Mouse (Mus musculus): ENCODE data around the gene Ipo13. TPM values are rescaled to one million over a fixed set of nuclear protein-coding genes. Genes with fewer than 3 reads are reported as not detected.
A peak's percentile ranks its signal among the peaks of the same experiment; 100 is the strongest.

Ipo13 gene
- total RNA-seq, 2 experiments from 2014 or later: 102 TPM

DNA sequence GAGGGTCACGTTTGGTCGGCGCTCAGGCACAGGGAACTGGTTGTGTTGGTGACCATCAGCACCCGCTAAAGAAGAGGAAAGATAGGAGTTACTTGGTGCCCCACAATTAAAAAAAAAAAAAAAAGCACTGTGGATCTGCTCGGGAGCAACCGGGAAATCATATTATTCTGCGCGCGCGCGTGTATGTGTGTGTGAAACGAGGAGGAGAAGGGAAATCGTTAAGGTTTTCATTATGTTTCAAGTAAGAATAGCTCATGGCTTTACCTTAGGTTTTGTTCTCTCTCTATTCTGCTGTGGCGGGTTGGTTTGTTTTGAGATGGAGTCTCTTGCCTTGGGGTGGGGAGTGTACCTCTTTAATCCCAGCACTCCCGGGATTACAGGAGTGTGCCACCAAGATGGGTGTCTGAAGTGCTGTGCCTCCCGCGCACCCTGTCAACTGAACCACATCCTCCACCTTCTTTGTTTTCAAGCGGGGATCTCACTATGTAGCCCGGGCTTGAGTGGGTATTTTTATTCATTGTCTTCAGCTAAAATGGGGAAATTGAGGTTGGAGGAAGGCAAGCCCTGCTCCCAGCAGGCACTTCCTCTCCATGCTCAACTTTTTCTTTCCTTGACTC is 798 bp upstream of the Ipo13 start:
- no peak for DNase-seq (ENCODE audit: low spot score in 2 of 2)

DNA sequence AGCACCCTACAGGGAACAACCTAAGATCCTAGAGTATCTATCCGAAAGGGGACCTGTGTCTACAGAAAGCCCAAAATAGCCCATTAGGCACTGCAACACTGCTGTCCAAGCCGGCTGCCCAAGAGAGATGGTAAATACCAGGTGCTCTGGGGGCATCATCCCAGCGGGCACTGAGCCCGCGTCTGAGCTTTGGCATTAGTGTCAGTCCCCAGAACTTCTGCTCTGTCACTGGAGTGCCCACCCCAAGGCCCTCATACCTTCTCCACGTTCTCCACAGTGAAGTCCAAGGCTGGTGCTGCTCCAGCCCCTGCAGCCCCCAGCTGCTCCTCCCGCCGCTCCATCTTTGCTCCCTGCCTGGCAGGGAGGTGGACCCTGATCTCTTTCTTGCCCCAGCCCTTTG is 768 bp downstream of the Ipo13 start:
- DNase-seq (ENCODE audit: low spot score in 2 of 2): no peak

DNA sequence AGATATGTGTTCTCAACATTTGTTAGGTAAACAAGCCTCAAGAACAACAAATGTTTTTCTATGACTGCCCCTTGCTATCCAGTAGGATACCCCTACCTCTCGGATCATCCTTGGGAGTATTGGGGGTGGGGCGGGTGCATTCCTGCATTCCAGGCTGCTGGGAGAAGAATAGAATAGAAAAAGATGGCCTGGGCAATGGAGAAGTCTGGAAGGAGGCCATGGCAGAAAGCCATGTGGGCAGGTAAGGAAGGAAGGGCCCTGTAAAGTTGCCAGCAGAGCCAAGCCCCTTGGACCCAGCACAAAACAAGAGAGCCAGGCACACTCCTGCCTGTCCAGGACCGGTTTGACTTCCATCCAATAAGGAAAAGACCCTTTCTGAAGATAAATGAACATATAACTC is 1.4 kb downstream of the Ipo13 start:
- peak in 1 of 2 experiments; percentile 46 for DNase-seq (ENCODE audit: low spot score in 2 of 2)

DNA sequence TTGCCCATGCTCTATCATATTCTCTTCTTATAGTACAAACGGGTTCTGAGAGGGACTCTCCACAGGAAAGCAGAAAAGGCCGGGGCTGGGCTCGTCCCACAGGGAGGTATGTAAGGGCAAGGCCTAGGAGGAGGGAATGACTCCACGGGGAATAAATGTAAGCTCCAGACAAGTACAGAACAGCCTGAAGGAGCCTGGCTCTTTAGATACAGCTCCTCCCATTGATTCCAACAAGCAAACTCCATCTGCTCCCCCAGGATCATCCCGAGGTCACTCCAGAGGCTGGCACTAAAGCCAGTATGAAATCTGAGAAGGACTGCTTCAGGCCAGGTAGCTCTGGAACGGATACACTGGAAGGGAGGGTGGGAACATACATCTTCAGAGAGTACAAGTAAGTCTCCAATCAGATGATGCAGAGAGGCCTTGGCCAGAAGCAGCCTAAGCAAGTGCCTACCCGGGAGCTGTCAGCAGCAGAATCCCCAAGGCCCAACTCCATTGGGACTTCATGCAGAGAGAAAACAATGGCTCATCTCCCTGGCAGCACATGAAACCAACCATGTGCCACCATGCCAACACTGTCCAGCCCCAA is 2.0 kb downstream of the Ipo13 start:
- no peak for DNase-seq (ENCODE audit: low spot score in 2 of 2)

DNA sequence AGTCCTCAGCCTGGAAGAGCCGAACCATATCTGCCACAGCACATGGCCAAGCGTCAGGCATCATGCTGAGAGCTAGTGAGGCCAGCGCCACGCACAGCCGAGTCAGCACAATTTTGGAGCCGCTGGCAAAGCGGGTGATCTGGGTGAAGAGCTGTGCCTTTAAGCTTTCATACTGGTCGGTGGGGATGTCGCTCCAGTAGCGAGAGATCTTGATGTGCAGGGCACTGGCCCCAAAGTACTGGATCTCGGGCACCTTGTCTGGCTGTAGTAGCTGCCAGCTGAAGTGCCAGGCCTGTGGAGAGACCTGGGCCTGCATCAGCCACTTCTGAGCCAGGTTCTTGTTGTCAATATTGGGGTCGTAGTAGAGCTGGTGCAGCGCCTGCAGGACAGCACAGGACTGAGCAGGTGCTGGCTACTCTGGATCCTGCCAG is 2.7 kb downstream of the Ipo13 start:
- no peak for DNase-seq (ENCODE audit: low spot score in 2 of 2)

DNA sequence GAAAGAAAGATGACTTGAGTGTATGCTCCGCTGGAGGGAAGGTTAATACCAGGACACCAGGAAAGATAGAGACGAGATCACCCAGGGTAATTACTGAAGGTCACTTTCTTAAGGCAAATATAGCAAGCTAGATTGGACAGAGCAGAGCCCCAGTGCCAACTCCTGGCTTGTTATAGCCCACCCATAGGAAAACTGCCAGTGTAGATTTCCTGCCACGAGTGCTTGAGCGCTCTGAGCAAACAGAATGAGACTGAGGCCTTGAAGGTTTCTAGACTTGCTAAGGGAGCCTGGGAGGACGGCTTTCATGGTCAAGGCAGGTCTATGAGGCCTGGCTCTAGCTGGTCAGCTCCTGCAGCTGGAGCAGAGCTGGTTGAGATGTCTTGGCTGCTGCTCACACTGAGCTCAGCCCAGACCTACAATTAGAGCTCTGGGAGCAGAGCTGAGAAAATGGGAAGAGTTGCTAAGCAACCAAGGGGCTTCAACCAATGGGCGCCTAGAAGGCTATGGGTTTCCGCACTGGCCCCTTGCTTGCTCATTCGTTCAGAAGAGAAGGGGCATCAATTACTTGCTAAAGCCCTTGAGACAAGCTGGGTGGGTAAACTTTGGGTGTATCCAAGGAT is 5.9 kb downstream of the Ipo13 start:
- no peak for DNase-seq (ENCODE audit: low spot score in 2 of 2)

DNA sequence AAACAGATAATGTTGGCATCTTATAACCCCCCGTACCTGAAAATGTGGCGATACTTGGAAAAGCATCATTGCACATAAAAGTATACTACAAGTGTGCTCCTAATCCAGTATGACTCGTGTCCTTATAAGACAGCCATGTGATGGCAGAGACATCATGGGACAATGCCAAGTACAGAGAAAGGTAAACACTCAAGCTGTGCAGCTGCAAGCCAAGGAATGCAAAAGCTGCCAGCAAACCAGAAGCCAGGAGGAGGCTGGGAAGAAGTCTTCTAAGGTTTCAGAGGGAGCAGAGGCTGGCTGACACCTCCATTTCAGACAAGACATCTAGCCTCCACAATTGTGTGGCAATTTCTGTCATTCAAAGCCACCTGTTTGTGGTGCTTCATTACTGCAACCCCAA is 8.6 kb downstream of the Ipo13 start:
- no peak for DNase-seq (ENCODE audit: low spot score in 2 of 2)

DNA sequence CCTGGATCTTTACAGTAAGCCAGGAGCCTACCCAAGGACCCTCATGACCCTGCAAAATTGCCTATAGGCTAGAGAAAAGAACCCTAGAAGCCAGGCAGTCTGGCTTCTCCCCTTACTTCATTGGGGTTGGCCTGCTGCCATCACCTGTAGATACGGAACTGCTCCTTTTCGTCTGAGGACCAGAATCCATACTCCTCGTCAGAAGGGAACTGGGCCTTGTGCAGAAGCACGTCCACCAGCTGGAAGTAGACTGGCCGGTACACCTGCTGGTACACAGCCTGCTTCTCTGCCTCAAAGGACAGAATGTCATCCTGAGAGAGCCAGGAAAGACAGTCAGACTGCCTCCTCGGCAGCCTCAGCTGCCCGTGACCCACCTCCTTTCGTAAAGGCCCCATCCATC is 10.0 kb downstream of the Ipo13 start:
- DNase-seq (ENCODE audit: low spot score in 2 of 2): no peak

DNA sequence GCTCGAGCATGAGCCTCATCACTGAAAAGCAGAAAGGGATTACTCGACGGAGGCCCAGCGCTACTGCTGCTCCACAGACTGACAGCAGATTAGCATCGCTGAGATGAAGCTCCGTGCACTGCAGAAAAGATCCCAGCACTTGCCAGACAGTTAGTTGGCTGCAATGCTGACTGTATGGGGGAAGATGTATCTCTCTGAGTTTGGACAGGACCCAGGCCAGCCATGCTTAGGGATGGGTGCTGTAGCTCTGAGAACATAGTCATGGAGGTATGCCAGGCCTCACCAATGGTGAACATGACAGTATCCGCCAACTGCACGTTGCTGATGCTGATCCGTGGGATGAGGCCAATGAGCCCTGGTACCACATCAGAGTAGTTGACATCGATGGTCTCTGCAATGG is 10.7 kb downstream of the Ipo13 start:
- DNase-seq (ENCODE audit: low spot score in 2 of 2): no peak

DNA sequence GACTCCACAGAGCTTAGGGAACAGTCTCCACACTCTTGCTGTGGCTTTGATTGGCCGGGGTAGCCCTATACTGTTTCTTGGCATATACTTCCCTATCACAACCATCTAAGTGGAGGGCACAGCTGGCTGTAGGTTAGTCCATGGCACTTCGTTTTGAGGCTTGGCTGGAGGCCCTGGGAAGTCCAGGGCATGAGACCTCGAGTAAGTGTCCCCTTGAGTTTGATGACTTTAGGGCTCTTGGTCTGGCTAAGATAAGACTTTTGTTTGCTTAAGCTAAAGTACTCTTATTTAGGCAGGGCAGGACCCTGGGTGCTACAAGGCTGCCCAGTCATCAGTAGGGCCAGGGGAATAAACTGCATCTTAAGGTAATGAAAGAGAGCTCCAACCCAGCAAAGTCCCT is 16.7 kb downstream of the Ipo13 start:
- DNase-seq (ENCODE audit: low spot score in 2 of 2): no peak

DNA sequence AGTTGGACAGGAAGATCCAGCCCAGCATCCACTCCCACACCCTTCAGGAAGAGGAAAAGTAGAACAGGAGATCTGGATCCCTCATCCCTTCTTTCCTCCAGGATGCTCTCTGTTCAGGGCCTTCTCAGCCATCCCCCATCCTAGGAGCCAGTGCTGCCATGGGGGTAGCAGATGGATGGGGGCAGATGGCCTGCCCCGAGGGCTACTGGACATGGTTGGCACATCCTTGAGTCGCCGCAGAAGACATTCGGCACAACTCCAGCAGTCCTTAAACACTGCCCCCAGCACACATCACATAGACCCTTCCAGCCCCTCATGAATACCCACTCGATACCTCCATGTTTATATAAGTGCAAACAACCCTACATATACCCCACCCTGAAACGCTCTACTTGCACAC is 18.8 kb downstream of the Ipo13 start:
- DNase-seq (ENCODE audit: low spot score in 2 of 2): no peak

DNA sequence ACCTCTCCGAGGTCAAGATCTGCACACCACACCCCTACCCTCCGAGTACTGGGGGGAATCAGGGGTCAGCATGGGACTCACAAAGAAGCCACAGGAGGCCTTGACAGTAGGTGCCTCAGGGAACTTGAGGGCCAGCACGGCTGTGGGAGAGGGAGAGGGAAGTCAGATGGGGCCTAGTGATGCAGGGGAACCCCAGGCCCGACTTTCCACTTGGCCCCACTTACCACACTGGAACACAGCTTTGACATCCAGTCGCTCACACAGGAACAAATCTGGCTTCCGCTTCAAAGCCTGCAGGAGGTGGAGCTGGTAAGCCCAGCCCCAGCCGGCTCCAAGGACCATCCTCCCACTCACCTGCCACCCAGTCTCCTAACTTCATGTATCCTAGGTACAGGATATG is 19.5 kb downstream of the Ipo13 start:
- no peak for DNase-seq (ENCODE audit: low spot score in 2 of 2)

DNA sequence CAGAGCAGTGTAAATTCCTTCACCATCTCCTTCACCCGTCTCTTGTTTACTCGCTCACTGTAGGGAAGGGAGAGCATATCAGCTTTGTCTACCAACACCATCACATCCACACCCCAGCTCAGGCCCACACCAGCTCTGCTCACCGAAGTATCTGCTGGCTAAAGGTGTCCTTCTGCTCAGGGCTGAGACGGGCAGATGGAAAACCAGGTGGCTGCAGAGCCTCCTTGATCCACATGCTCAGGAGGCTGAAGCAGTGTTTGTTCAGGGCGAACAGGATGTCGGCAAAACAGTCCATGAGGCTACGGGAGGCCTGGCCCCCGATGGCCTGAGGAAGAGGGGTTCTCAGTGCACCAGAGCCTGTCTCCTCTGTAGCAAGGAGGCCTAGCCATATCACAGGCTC is 20.2 kb downstream of the Ipo13 start:
- DNase-seq (ENCODE audit: low spot score in 2 of 2): no peak

DNA sequence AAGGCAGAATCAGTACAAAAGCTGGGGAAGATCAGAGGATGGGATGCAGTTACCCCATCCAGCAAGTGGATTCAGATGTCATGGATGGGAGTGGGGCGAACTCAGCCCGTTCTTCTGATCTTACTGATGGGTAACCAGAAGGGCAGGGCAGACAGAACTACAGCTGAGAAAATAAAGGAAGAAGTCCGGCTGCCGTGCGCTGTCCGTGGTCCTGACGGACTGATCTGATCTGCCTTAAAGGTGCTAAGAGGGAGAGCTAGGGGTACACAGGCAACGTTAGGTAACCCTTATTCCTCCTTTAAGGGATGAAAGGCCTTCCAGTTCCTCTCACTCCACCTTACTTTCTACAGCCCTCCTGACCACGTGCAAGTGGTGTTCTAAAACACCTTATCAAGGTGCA is 21.4 kb downstream of the Ipo13 start:
- DNase-seq (ENCODE audit: low spot score in 2 of 2): no peak

DNA sequence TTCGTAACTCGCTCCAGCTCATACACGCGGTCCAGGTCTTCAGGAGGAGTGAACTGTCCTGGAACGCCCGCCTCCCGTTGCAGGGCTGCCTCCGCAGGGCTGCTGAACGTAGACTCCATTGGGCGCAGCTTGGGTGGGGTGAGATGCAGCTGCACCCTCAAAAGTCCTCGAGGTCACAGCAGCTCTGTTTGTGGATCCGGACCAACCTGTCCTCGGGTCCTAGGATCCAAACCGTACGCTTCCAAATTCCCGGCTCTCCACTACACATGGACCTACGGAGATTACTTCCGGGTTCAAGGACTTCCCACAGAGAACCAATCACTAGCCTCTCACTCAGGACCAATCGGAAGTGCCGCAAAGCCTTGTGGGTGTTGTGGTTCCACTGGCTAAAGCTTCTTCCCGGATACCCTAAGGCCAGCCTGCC is 23.0 kb downstream of the Ipo13 start, which contains the start of gene Dph2:
Dph2 (minus strand) TSS at position 295 of the 424 bp plus-strand sequence.
- DNase-seq (ENCODE audit: low spot score in 2 of 2): peak; percentile 66 to 75

DNA sequence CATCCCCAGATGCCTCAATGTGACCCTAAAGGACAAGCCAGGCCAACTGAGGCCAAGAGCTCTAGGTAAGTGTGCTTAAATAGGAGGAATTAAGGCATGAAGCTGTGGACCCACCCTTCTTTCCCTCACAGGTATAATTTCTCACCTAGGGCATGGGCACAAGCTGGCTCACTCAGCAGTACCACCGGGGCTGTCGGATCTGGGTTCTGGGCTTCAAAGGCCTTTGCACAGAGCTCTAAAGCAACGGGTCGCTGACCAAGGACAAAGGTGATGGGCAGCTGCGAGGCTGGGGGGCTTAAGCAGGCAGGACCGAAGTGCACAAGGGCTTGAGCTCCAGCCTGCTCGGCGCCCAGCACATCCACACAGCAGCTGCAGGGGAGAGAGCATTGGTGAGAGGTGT is 24.0 kb downstream of the Ipo13 start:
- no peak for DNase-seq (ENCODE audit: low spot score in 2 of 2)

DNA sequence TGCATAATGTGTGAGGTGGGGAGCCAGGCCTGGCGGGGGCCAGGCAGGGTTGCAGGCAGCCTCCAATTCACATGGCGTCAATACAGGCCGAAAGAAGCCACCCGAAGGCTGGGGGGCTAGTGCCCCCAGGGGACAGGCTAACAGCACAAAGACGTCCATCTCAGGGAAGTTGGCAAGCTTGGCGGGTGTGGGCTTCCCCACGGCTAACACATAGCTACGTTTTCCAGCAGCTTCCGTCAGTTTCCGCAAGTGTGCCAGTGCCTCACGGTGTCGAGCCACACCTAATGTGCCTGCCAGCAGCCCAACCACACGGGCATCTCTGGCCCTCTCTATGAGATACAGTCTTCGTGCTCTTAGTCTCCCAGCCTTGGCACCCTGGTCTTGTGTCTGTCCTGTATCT is 24.8 kb downstream of the Ipo13 start:
- no peak for DNase-seq (ENCODE audit: low spot score in 2 of 2)

DNA sequence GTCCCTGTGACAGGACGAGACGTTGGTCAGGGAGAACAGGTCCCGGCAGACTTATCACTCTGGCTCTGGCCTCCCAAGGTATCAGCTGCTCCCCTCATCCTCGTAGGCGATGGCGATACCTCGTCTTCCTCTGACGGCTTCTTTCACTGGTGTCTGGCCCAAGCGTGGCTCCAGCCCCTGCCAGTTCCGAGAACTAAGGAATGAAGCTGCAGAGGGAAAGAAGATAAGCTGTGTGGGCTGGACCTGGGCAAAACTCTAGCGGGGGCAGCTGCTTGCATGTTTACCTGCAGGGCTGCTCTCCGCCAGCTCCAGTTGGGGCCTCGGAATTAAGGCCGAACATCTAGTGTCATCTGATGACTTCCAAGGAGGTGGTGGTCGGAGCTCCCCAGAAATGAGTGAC is 25.3 kb downstream of the Ipo13 start:
- DNase-seq (ENCODE audit: low spot score in 2 of 2): no peak

DNA sequence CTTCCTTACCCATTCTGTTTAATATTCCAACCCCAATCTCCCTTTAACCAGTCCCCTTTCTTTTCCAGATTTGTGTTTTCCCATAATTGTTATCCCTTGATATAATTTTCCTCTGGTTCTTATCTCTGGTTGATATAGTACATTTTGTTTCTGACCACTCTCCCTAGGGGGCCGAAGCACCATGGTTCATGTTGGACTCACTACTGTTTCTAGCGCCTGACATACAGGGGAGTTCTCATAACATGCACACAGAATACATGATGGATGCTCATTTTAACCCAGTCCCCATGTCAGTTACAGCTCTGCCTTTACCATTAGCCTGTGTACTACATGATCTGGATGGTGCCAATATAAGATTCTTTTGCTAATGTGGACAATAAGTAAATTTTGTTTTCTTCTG is 26.9 kb downstream of the Ipo13 start:
- DNase-seq (ENCODE audit: low spot score in 2 of 2): no peak

DNA sequence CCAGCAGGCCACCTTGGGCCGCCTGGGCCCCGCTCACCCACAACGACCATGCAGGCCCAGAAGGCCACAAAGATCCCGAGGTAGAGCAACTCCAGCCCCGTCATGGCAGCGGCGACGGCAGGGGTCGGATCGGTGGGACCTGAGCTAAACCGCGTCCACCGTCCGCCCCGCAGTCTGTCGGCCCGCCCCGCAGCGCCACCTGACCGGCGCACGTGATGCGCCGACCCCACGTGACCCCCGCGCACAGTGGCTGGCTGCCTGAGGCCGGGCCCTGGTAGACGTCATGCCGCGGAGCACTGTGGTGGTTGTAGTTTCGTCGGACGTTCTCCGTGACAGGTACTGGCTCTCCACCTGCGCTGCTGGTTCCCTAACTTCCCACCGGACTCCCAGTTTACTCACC is 27.7 kb downstream of the Ipo13 start, which contains the start of gene Atp6v0b:
Atp6v0b (minus strand) TSS at position 201 of the 400 bp plus-strand sequence.
- DNase-seq (ENCODE audit: low spot score in 2 of 2): peak; percentile 94 to 97

DNA sequence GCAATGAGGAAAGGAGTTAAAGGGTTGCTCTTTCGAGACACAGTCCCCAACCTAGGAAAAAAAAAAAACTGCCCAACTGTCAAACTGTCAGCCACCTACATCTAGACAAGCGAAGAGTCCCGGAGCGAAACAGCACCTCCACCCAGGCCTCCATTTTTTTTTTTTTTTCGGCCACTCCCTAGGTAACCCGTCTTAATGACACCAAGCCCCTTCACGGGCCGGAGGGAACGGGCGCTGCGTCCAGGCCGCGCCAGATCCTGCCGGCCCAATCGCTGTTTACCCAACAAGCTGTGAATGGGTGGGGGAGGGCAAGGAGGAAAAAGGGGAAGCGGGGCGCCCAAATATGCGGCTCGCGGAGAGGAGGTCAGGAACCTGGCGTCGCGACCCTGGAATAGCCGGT is 28.2 kb downstream of the Ipo13 start:
- DNase-seq (ENCODE audit: low spot score in 2 of 2): no peak

DNA sequence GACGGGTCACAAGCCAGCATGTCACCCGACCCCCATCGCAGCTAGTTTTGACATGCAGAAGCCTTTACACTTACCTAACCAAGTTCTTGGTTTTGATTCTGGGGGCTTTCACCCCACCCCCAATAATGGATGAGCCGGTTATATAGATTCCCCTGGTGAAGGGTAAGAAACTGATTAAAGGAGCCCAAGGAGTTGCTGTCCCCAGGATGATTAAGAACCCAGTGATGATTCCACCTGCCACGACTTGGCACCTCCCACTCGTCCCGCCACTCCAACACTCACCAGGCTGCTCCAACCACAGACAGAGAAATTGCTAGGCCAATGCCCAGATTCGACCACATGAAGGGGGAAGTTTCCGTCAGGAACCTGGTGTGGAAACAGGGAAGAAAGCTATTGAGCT is 28.8 kb downstream of the Ipo13 start:
- no peak for DNase-seq (ENCODE audit: low spot score in 2 of 2)

DNA sequence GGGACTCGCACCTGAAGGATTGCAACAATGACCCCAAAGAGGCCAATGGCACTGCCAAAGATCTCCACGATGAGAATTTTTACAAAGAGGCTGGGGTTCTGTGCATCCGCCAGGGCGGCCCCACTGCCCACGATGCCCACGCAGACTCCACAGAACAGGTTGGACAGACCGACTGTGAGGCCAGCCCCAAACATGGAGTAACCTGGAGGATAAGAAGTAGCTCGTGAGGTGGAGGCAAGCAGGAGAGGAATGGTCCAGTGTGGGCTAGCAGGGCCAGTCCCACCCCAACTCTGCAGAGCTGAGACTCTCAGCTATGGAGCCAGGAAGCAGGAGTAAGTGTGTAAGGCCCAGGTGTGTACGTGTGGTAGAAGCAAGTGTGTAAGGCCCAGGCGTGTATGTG is 29.7 kb downstream of the Ipo13 start:
- no peak for DNase-seq (ENCODE audit: low spot score in 2 of 2)

All from layer of hippocampus, postnatal 10 days (tissue).